Mouse (Mus musculus) liver, embryonic 14.5 days (tissue): ENCODE measurements around the gene Gnat1. TPM values are rescaled to one million over a fixed set of nuclear protein-coding genes. Genes with fewer than 3 reads are reported as not detected.

Source experiments
- ATAC-seq: fragments of 200-750 bp; cut with Nextera tagmentation; 2 replicates; pipeline ENCODE4 v1.8.0; 2017; ENCODE audit warnings: moderate number of reproducible peaks, mild to moderate bottlenecking, moderate library complexity; ENCODE audit not compliant: insufficient read depth
- DNase-seq, 3 experiments: peaks; one replicate each; pipeline ENCODE4 v3.0.0-alpha.2; 2012 to 2013; ENCODE audit warnings: low read depth in 3 of 3, low spot score in 3 of 3
- H3K27ac ChIP-seq: fragments of 300-500 bp; sonication (generic); 2 replicates; pipeline ENCODE4 v1.5.1; 2014; ENCODE audit warnings: moderate library complexity, mild to moderate bottlenecking, control low read depth, inconsistent platforms
- H3K27me3 ChIP-seq: fragments of 300-500 bp; sonication (generic); 2 replicates; pipeline ENCODE4 v1.6.1; 2014; ENCODE audit warnings: mild to moderate bottlenecking, low read length, moderate library complexity; ENCODE audit not compliant: control insufficient read depth, insufficient read depth
- H3K36me3 ChIP-seq: fragments of 300-500 bp; sonication (generic); replicated peaks from 2 replicates; pipeline ENCODE4 v1.6.1; 2014; ENCODE audit warnings: low read depth; ENCODE audit not compliant: control insufficient read depth, insufficient read depth
- H3K4me1 ChIP-seq, 2 experiments: fragments of 200-500 bp in 1 of 2; fragments of 300-500 bp in 1 of 2; sonication (generic) in 1 of 2; replicated peaks; 2 replicates each; pipeline ENCODE4 v1.6.1; 2012 to 2014; ENCODE audit warnings: antibody characterized with exemption in 1 of 2, inconsistent platforms in 1 of 2, low read length in 1 of 2; ENCODE audit not compliant: control insufficient read depth in 2 of 2, insufficient read depth in 2 of 2
- H3K4me2 ChIP-seq: fragments of 300-500 bp; sonication (generic); 2 replicates; pipeline ENCODE4 v1.6.1; 2014; ENCODE audit warnings: low read depth, mild to moderate bottlenecking, control low read depth, moderate library complexity
- H3K4me3 ChIP-seq, 2 experiments: fragments of 200-500 bp in 1 of 2; fragments of 300-500 bp in 1 of 2; sonication (generic) in 1 of 2; 2 replicates each; pipeline ENCODE4 v1.5.1; 2012 to 2014; ENCODE audit warnings: low read depth in 2 of 2, low read length in 2 of 2, mild to moderate bottlenecking in 2 of 2, control low read depth in 1 of 2, inconsistent platforms in 1 of 2, moderate library complexity in 1 of 2; ENCODE audit not compliant: insufficient read depth in 1 of 2
- H3K9ac ChIP-seq: fragments of 300-500 bp; sonication (generic); replicated peaks from 2 replicates; pipeline ENCODE4 v1.6.1; 2014; ENCODE audit warnings: mild to moderate bottlenecking, control low read depth, moderate library complexity
- H3K9me3 ChIP-seq: fragments of 300-500 bp; sonication (generic); 2 replicates; pipeline ENCODE4 v1.6.1; 2016; ENCODE audit warnings: low read length, mixed read lengths; ENCODE audit not compliant: control insufficient read depth
- CTCF ChIP-seq: IDR thresholded peaks from 2 replicates; pipeline ENCODE4 v1.5.1; 2016; ENCODE audit warnings: antibody characterized with exemption, low read depth, control low read depth
- EP300 ChIP-seq: IDR thresholded peaks from 2 replicates; pipeline ENCODE4 v1.6.1; 2016; ENCODE audit warnings: antibody characterized with exemption, low read depth
- WGBS: fragments of 180-500 bp; shearing (Covaris S2); extraction: QIAGEN DNeasy Blood & Tissue Kit; methylation state at CpG from one replicate; pipeline ENCODE4 v1.1.7; 2014; ENCODE audit not compliant: insufficient replicate concordance; 5-methylcytosine and 5-hydroxymethylcytosine counted together
- polyA plus RNA-seq, 2 experiments: library from polyadenylated mRNA; depleted of rRNA in 1 of 2; stranded (reverse) in 1 of 2; unstranded in 1 of 2; fragments of >200 nt; fragmentation: Nextera tagmentation in 1 of 2; extraction: Ambion mirVana in 1 of 2; gene quantifications; 2 replicates each; pipeline versions ENCODE4 v1.2.1 to v1.2.3; 2012 to 2014

Gnat1 gene
- polyA plus RNA-seq, 2 experiments: 0.62 TPM; not detected in 1

GRCm38 (mm10) chr9:107627387-107628255 lies 51.9 kb downstream of the Gnat1 start:
- Histone ChIP-seq H3K4me2 (no peak overlapping the region), H3K4me3 (no peak overlapping the region), H3K27ac (no peak overlapping the region; the same call in 1 of the 2 replicates), H3K9ac (no peak overlapping the region; the same call in 1 of the 2 replicates), H3K4me1 (peaks cover 32 to 40% of the 10 kb centered on the region in 2 experiments), H3K36me3 (peaks cover 6% of the 10 kb centered on the region; the same call in 1 of the 2 replicates), H3K27me3 (no peaks in the 10 kb centered on the region), H3K9me3 (no peaks in the 10 kb centered on the region)
- DNase-seq (no peak), ATAC-seq (no peak)
- TF ChIP-seq CTCF (no peak), EP300 (no peak)
- WGBS: 46% methylated on average over 20 of the region's 20 CpGs

- TF ChIP-seq CTCF (peak; percentile 97), EP300 (no peak)
- ATAC-seq: peak; percentile 41; the same call in 1 of the 2 replicates
- H3K9ac ChIP-seq: no peak overlapping the region
- no peak overlapping the region for H3K27ac ChIP-seq
- no peaks in the 10 kb centered on the region for H3K27me3 ChIP-seq
- peak overlapping the region; percentile 0; the same call in 1 of the 2 replicates for H3K4me2 ChIP-seq
- no peak overlapping the region for H3K4me3 ChIP-seq
- H3K36me3 ChIP-seq: peaks cover 6% of the 10 kb centered on the region; the same call in 1 of the 2 replicates
- peaks cover 25 to 33% of the 10 kb centered on the region in 2 experiments for H3K4me1 ChIP-seq
- 0% methylated on average over 2 of the region's 2 CpGs for WGBS
- H3K9me3 ChIP-seq: no peaks in the 10 kb centered on the region
- DNase-seq: no peak
Measured at GRCm38 (mm10) chr9:107626844-107627277, 52.7 kb downstream of the Gnat1 start.

- Histone ChIP-seq H3K27me3 (no peaks in the 10 kb centered on the region), H3K9me3 (no peaks in the 10 kb centered on the region), H3K36me3 (peaks cover 6% of the 10 kb centered on the region; the same call in 1 of the 2 replicates), H3K4me2 (peak overlapping the region; percentile 0; the same call in 1 of the 2 replicates), H3K27ac (no peak overlapping the region), H3K4me3 (no peak overlapping the region), H3K4me1 (peaks cover 25 to 33% of the 10 kb centered on the region in 2 experiments), H3K9ac (no peak overlapping the region)
- 43% methylated on average over 15 of the region's 15 CpGs for WGBS
- DNase-seq (no peak), ATAC-seq (peak; percentile 54; the same call in 1 of the 2 replicates)
- TF ChIP-seq CTCF: no peak
Measured at GRCm38 (mm10) chr9:107626158-107626843, 53.2 kb downstream of the Gnat1 start.

GRCm38 (mm10) chr9:107625351-107626128 lies 54.0 kb downstream of the Gnat1 start:
- 83% methylated on average over 12 of the region's 12 CpGs for WGBS
- no peak for ATAC-seq
- peaks cover 6% of the 10 kb centered on the region; the same call in 1 of the 2 replicates for H3K36me3 ChIP-seq
- no peak overlapping the region for H3K27ac ChIP-seq
- H3K4me3 ChIP-seq: no peak overlapping the region
- no peak for DNase-seq
- H3K9ac ChIP-seq: no peak overlapping the region
- no peak for TF ChIP-seq EP300
- TF ChIP-seq CTCF: peak; percentile 48
- no peak overlapping the region for H3K4me2 ChIP-seq
- H3K27me3 ChIP-seq: no peaks in the 10 kb centered on the region
- peaks cover 25 to 33% of the 10 kb centered on the region in 2 experiments for H3K4me1 ChIP-seq
- H3K9me3 ChIP-seq: no peaks in the 10 kb centered on the region
